Mouse (Mus musculus) frontal cortex, postnatal 25 days (tissue): Measurements from ENCODE around the gene Fkbp8.
"Not testable (repeated sequence)": the region's sequence is repeated elsewhere in the genome, so short reads cannot be mapped to it uniquely, and the experiment has no call there.

Source experiments
- DNase-seq, 2 experiments: peaks; one replicate each; pipeline ENCODE4 v3.0.0; 2022; ENCODE audit warnings: low spot score in 2 of 2

Gene Fkbp8

GRCm38 (mm10) chr8:70501820-70502529 lies 25.5 kb upstream of the Fkbp8 start:
- DNase-seq = no peak

- no peak for DNase-seq
These were observed 25.0 kb upstream of the Fkbp8 start for GRCm38 (mm10) chr8:70502540-70502939.

- DNase-seq = no peak
These were observed 24.3 kb upstream of the Fkbp8 start for GRCm38 (mm10) chr8:70503062-70503750.

DNA sequence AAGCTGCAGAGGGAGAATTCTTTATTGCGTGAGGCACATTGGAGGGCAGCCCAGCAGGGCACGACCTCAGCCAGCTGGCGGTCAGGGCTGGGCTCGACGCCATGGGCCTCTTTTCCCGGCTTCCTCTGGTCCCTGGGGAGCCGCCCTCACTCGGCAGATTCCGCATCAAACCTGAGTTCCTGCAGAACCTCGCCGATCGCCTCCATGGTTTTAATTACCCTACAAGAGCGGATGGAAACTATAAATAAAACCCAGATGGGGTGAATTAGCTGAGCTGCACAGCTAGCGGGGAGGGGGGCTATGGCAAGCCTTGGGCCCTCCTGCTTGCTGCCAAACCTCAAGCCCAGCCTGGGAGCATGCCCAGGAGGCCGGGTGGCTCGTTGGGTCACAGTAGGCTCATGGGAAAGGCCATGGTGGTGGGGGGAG lies 23.2 kb upstream of the Fkbp8 start:
- DNase-seq = no peak

- DNase-seq = peak; percentile 67 to 84
These were observed 22.7 kb upstream of the Fkbp8 start for GRCm38 (mm10) chr8:70504851-70505250.

DNA sequence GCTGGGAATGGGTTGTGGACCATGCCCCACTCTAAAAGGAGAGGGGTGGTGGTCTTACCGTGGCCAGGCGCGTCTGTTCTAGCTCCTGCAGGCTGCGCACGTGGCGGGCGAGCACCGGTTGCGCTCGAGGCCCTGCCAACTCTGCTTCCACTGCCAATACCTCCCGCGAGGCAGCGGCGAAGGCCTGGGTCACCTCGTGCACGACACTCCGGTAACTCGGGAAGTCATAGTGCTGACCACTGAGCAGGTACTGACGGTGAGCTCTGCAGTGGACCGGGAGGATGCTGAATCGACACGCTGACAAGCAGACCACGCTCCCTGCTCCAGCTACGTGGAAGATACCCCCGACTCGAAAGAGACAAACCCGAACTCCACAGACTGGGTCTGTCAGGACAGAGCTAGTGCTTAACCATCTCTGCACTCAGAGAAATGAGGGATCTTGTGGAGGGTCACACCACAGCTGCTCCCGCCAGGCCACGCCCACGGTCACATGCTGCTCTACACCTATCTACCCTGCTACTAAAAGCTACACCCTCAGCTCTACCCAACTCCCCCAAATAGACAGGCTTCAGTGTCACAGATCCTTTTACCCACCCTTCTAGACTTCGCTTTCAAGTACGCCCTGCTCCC lies 21.7 kb upstream of the Fkbp8 start:
- no peak for DNase-seq

- peak; percentile 91 to 94 for DNase-seq
These were observed 21.0 kb upstream of the Fkbp8 start, which contains the start of gene Rex1bd for GRCm38 (mm10) chr8:70506328-70507026. Rex1bd (minus strand) TSS chr8:70506752.

GRCm38 (mm10) chr8:70507027-70507393 lies 20.5 kb upstream of the Fkbp8 start:
- DNase-seq = no peak

DNA sequence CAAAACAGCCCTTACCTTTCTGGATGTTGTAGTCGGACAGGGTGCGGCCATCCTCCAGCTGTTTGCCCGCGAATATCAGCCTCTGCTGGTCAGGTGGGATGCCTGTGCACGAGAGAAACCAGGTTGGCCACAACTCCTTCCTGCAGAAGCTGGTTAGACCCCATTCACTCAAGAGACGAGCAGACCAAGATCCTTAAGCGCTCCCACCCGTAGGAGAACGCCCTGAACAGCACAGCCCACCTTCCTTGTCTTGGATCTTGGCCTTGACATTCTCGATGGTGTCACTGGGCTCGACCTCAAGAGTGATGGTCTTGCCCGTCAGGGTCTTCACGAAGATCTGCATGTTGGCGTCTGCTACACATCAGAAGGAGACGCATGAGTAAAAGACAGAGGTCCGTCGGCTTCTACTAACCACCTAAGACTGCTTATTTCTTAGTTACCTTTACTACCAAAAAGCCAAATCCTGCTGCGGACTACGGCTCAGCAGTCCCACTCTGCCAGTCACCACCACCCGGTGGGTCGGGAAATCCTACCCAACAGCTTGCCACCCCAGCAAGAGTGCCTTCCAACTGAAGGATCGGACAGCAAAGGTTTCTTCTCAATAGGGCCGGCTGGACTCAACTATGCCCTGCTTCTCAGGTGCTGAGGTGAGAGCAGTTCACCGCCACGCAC lies 18.1 kb upstream of the Fkbp8 start:
- DNase-seq = no peak

DNA sequence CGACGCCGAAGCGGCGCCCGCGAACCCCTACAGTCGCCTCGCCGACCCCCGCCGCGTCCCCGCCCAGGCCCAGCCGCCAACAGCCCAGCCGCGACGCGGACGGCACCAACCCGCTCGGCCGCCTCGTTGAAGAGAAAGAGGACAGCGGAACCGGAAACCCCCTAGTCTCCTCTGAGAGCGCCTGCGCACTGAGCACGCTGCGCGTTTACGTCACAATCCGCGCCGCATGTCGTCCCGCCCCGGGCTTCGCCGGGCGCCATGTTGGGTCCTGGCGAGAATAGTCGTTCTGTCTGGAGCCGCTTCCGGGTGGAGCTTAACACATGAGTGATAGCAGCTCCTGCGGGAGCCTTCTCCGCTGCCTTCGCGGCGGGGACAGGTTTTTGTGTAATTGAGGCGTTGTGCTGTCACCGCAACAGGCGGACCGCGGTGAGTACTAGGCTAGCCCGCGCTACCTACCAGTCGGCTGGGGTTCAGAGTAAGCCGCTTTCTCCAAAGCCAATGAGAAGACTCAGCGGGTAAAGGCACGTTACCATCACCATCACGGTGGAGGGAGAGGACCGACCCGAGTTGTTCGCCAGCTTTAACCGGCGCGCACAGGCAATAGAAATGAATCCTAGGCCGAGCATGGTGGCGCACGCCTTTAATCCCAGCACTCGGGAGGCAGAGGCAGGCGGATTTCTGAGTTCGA lies 17.2 kb upstream of the Fkbp8 start, which contains the start of gene Uba52:
Gene Uba52, minus strand, starts transcription at position 574 of the 688 bp plus-strand sequence.
- peak; percentile 95 to 96 for DNase-seq

DNA sequence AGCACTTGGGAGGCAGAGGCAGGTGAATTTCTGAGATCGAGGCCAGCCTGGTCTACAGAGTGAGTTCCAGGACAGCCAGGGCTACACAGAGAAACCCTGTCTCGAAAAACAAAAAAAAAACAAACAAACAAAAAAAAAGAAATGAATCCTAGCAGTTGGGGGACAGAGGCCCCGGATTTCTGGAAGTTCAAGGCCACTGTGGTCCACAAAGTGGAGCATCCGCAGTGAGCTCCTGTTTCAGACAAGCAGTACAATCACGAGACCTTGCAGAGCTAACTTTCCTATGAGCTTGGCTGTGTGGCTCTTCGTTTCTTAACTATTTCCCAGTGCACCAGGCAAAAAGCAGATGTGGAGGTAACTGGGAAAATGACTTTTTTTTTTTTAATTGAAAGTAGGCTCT lies 16.4 kb upstream of the Fkbp8 start:
- not testable (repeated sequence) for DNase-seq

GRCm38 (mm10) chr8:70511770-70512169 lies 15.8 kb upstream of the Fkbp8 start:
- DNase-seq = no peak

DNA sequence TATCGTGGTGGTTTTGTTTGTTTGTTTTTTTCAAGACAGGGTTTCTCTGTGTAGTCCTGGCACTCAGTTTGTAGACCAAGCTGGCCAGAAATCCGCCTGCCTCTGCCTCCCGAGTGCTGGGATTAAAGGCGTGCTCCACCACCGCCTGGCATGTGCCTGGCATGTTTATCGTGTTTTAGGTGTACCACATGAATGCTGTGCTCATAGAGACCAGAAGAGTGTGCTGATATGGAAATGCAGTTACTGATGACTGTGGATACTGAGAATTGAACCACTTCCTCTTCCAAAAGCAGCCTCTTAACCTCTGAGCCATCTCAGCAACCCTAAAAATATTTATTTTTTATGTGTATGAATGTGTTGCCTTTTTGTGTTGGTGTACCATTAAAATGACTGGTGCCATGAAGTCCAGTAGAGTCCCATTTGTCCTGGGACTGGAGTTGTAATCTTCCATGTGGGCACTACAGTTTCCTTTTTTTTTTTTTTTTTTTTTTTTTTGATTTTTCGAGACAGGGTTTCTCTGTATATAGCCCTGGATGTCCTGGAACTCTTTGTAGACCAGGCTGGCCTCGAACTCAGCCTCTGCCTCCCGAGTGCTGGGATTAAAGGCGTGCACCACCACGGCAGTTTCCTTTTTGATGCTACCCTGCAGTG lies 15.1 kb upstream of the Fkbp8 start:
- DNase-seq = no peak

- DNase-seq = no peak
These were observed 14.1 kb upstream of the Fkbp8 start for GRCm38 (mm10) chr8:70513441-70513840.

GRCm38 (mm10) chr8:70517940-70518643 lies 9.4 kb upstream of the Fkbp8 start:
- DNase-seq = no peak

DNA sequence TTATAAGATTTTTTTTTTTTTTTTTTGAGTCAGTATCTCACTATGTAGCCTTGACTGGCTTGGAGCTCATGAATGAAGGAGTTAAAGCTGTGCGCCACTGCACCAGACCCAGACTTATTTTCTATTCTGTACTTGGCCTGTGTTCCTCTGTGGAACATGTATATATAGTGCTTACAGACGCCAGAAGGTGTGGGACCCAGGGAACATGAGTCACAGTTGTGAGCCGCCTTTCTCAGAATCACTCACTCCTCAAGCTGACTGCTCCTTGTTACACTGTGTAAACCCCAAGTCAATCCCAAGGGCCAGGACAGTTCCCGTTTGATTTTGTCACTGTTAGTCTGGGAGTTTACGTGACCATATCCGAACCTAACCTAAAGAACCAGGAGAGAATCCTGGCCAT lies 8.5 kb upstream of the Fkbp8 start:
- DNase-seq = no peak

GRCm38 (mm10) chr8:70519606-70520005 lies 7.9 kb upstream of the Fkbp8 start:
- DNase-seq = no peak

DNA sequence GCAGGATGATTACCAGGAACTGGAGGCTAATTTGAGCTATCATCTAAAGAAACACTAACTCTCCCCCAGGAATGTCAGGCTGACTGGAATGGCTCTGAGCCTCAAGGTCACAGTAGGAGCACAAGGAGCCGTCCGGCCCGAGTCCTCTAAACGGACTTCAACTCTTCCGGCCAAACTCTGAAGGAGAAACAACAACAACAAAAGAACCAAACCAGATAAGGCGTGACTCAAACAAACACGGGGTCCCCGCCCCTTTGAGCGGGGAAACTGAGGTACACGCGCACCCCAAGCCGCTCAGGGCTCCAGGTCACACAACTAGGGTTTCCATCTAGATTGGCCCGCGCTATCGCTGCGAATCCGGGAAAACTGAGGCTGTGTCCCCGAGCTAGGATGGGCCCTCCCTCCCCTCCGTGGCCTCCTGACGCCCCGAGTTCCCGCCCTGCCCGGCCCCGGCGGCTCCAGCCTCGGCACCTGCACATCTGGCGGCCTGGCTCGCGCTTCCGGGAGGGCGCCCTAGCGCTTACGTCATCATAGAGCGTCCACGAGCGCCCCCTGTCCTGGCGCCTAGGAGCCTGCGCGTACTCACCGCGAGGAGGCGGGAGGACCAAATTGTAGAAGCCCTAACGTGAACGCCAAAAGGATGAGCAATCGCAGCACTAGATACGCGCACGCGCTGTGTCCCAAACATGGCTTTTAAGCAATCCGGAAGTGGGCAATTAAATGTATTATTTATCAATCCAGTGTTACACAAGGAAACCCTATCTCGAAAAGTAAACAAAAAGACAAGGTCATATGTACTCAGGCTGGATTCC lies 4.7 kb upstream of the Fkbp8 start:
- DNase-seq = peak; percentile 87 to 93

DNA sequence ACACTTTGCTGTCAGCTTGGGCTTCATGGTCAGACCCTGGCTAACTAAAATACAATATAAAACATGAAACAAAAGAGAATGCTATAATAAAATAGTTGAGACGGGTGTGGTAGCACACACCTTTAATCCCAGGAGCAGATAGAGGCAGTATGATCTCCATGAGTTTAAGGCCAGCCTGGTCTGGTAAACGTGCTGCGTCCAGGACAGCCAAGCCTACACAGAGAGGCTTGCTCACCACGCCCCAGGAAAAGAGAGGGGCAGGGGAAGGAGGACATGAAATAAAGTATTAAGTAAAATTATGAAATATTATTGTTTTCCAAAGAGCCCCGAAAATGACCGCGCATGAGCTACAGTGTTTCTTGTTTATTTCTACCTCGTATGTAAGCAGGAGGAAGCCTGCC lies 413 bp upstream of the Fkbp8 start:
- DNase-seq = no peak
